11 mouse cellular contexts compared by ENCODE assay signal in the genomic region with DNA sequence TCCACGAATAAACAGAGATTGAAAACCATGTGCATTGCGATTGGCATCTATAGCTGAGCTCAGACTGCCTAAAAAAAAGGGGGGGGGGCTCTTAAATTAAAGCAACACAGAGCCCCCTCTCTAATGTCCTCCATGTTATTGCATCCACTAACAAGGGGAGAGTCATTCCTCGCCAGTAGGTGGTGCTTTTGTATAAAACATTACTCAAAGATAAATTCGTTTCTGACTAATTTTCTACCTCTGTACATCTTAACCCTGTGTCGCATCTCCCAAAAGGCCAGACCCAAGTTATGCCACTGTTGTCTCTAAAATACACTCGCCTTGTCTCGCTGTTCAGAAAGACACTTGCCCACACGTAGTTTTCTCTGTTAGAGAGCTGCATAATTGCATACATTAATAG.
DNase-seq lines count a peak whose midpoint lies in the region; ATAC-seq and TF ChIP-seq lines count a peak whose summit lies in the region.
"Had no signal": no experiment of that assay in that cellular context is flagged by ENCODE, and none has a peak within 500 bp of the region (broad histone marks: within the 10 kb centered on the region; RNA-seq: fewer than 3 reads in every experiment).

No protein-coding gene starts in this region.

- WGBS in midbrain, embryonic 13.5 days = 42% methylated on average over 8 of the region's 8 CpGs

- DNase-seq in embryo, embryonic 10 days (ENCODE audit: low spot score) = peak; percentile 23
- no peak for DNase-seq in embryo, embryonic 9.5 days (ENCODE audit: extremely low spot score)
- DNase-seq in Muller cell, postnatal 12 days (ENCODE audit: inconsistent ontology term) = peak; percentile 28
- no peak for DNase-seq in gastrocnemius, adult 18-20 months (ENCODE audit: low spot score)
- no peak for DNase-seq in adrenal gland, postnatal 25 days
- DNase-seq: kidney, postnatal 10 days; thymus, postnatal 4 days had no signal

- peak overlapping the region; percentile 31; the same call in 1 of the 2 replicates for H3K4me2 ChIP-seq in midbrain, embryonic 13.5 days (replicated peaks)
- H3K4me2 ChIP-seq: embryonic facial prominence, embryonic 12.5 days had no signal

- no peak overlapping the region for H3K9ac ChIP-seq in midbrain, embryonic 13.5 days (replicated peaks)
- H3K9ac ChIP-seq: embryonic facial prominence, embryonic 12.5 days had no signal

- TF ChIP-seq CTCF in cortical plate, adult 2 months (IDR thresholded peaks at IDR 0.05; ENCODE audit: extremely low read depth, insufficient read depth, low read length) = 0 out of 2 replicates have a peak, but pooled peaks have one; percentile 3

- no peaks in the 10 kb centered on the region for H3K36me3 ChIP-seq in midbrain, embryonic 13.5 days
- H3K36me3 ChIP-seq: embryonic facial prominence, embryonic 12.5 days had no signal

- H3K4me3 ChIP-seq in cortical plate, adult 2 months (ENCODE audit: insufficient read depth, low read length) = no peak overlapping the region; the same call in 1 of the 2 replicates
- H3K4me3 ChIP-seq in midbrain, embryonic 13.5 days (replicated peaks) = peak overlapping the region; percentile 7; the same call in 1 of the 2 replicates
- H3K4me3 ChIP-seq: embryonic facial prominence, embryonic 12.5 days had no signal

- ATAC-seq in midbrain, embryonic 13.5 days = peak; percentile 65
- ATAC-seq in inflammation-experienced regulatory T-cells, adult 6 months = no peak

- no peak for TF ChIP-seq POLR2A in cortical plate, adult 2 months (IDR thresholded peaks at IDR 0.05; ENCODE audit: extremely low read depth, insufficient read depth, low read length)

- no peaks in the 10 kb centered on the region for H3K9me3 ChIP-seq in midbrain, embryonic 13.5 days
- H3K9me3 ChIP-seq: embryonic facial prominence, embryonic 12.5 days had no signal

- H3K27me3 ChIP-seq in midbrain, embryonic 13.5 days = 0 out of 2 replicates have a peak, but pooled peaks cover 3% of the 10 kb centered on the region
- H3K27me3 ChIP-seq: embryonic facial prominence, embryonic 12.5 days had no signal

- H3K27ac ChIP-seq in cortical plate, adult 2 months (ENCODE audit: insufficient read depth, low read length) = peak overlapping the region; percentile 48; the same call in 1 of the 2 replicates
- H3K27ac ChIP-seq in midbrain, embryonic 13.5 days = no peak overlapping the region
- H3K27ac ChIP-seq: embryonic facial prominence, embryonic 12.5 days had no signal

- H3K4me1 ChIP-seq in cortical plate, adult 2 months (ENCODE audit: control insufficient read depth, insufficient read depth, low read length) = peaks cover 15% of the 10 kb centered on the region
- H3K4me1 ChIP-seq in midbrain, embryonic 13.5 days (replicated peaks) = peaks cover 19% of the 10 kb centered on the region
- H3K4me1 ChIP-seq: embryonic facial prominence, embryonic 12.5 days had no signal

Comparison
In these comparisons a context has a peak if more than half of its experiments do, and no peak if none do; other contexts are left out.
1. DNase-seq: peak in embryo, embryonic 10 days (single experiment) and Muller cell, postnatal 12 days (single experiment); none in embryo, embryonic 9.5 days (single experiment), gastrocnemius, adult 18-20 months (single experiment) and adrenal gland, postnatal 25 days (single experiment).